Mouse (Mus musculus) kidney, postnatal 36 days (tissue): ENCODE data around the gene Gm20388.

ENCODE experiments used
- DNase-seq, 2 experiments: peaks; one replicate each; pipeline ENCODE4 v3.0.0; 2021 to 2022; ENCODE audit warnings: mixed read lengths in 2 of 2

Gm20388 gene

DNA sequence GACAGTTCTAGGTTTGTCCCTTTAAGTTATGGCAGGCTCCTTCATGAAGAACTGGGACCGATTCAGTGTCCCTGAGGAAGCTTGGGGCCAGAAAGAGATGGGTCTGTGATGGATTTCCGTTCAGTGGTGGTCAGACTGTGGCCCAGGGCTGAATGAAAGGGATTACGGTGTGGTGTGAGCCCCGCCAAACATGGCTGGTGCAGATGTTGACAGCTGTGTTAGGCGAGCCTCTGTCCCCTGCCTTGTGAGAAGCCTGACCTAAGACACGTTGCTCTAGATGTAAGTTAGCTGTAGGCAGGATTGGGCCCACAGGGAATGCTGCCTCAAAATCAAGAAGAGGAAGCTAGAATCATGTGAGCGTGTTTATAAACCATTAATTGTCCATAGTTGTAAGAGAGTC is 826.5 kb downstream of the Gm20388 start:
- DNase-seq = no peak

DNA sequence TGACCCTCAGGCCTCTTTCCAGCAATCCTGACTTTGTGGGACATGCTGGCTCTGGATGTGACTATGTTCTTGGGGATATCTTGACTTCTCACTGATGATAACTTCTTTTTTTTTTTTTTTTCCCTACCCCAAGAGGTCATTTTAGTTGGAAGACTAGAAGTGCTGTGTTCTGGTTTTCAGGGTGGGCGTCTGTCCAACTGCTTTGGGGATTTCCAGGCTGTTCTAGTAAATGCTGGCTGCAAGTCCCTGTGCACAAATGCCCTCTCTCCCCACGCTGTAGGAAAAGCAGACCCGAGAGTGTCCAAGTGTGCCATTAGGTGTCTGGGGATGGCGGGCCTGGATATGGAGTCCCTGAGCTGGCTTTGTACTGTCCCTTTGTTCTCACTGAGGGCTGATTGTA is 828.1 kb downstream of the Gm20388 start:
- DNase-seq = peak in 1 of 2 experiments; percentile 50

DNA sequence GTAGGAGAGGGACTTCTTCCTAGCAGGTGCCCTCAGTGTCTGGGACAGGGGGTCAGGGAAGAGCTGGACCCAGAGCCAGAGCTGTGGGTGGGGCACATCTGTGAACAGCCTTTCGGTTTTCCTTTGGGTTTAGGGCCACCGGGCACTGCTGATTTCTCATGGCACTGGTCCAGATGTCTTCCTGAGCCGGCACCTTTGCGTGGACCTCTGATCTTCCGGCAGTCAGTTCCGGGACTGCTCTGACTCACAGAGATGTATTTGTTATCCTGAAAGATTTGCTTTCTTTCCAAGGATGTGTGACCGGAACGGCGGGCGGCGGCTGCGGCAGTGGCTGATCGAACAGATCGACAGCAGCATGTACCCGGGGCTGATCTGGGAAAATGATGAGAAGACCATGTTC is 828.9 kb downstream of the Gm20388 start:
- DNase-seq = peak; percentile 42 to 72

DNA sequence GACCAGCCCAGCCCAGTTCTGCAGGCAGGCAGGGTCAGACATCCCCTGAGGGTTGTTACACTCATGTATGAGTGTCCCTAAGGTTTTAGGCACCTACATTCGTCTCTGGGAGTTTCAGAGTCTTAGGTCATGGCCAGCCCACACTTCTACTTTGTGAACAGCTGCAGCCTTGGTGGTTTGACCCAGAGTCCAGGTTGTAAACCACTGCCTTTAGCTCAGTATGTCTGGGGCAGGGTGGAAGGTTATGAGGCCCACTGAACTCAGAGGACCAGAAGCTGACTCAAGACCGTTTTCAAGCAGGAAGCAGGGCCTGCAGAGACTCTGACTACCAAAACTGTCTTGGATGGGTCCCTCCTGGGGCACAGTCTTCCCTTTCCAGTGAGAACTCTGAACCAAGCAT is 829.9 kb downstream of the Gm20388 start:
- DNase-seq = no peak

DNA sequence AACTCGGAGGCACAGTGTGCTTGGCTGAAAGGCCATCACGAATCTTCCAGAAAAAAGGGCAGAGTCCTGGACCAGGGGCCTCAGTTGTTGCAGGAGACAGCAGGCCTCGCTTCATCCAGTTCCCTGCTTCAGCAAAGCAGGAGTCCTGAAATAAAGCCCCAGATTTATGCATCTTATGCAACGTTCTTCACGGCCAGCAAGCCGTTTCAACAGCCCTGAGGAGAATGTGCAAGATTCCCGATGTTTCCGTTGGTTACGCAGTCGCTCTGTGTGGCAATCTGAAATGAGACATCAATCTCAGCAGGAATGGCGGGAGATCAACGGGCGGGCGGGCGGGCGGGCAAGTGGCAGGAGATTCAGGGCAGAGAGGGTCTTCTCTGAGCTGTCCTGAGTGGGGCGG is 830.4 kb downstream of the Gm20388 start:
- DNase-seq = no peak

DNA sequence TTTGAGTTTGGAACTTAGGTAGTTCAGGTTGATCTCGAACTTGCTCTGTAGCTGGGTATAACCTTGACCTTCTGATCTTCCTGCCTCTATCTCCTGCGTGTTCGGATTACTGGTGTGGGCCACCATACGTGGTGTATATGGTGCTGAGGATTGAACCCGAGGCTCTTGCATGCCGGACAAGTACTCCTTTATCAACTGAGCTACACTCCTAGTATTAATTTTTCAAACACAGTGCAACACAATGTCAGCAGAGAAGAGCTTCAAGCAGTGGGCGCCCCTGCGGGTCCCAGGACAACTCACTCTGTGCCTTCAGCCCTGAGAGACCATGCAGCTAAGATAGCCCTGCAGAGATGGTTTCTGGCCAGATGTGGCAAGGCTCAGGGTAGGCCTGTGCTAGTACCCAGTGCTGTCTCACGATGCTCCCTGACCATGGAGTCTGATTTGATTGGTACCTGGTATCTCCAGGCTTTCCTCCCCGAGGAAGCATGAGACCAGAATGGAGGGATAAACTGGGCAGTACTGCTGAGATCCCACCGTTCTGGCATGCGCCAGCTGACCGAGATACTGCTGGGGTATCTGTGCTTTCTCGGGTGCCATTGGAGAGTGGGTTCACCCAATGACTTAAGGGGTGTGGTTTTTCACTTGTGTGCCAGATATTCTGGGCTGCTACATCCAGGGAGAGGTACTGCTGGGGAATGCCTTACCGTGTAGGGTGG is 831.3 kb downstream of the Gm20388 start:
- DNase-seq = no peak

DNA sequence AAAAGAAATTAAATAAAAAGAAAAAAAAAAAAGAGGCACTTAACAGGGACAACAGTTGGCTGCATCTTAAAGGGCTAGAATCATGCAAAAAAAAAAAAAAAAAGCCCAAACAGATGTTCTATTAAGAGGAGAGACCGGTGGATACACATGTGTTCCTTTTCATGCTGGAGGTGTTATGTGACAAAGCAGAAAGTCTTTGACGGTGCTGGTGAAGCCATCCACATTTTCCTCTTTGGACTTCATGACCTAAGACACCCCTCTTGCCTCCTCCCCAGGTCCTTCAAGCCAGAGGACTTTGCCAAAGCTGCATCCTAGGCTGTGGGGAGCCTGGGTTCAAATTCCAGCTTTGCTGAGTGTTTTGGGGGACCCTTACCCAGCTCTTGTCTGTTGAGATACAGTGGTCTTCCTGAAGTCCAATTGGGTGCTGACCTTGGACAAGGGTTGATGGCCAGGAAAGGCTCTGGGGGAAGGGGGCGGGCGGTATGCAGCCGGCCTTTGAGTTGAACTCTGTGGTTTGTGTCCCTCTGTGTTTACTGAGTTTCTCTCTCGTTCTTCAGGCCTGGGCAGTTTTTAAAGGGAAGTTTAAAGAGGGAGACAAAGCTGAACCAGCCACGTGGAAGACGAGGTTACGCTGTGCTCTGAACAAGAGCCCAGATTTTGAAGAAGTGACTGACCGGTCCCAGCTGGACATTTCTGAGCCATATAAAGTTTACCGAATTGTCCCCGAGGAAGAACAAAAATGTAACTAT is 832.7 kb downstream of the Gm20388 start:
- peak; percentile 53 to 58 for DNase-seq

DNA sequence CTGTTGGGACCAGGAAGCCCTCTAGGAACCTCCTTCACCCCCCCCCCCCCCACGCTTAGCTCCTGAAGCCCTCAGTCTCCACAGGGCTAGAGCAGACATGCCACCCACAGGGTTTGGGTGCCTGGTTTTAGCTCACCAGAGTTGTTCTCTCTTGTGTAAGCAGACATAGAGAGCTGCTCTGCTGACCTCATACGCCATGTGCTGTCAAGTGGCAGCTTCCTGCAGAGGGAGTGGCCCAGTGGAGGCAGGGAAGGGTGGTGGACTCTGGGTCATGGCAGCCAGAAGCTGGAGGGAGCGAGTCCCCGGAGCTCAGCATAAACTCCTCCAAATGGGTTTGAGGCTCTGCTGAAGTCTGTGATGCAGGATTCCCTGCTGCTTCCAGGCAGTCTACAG is 833.3 kb downstream of the Gm20388 start:
- DNase-seq = peak; percentile 51 to 57

DNA sequence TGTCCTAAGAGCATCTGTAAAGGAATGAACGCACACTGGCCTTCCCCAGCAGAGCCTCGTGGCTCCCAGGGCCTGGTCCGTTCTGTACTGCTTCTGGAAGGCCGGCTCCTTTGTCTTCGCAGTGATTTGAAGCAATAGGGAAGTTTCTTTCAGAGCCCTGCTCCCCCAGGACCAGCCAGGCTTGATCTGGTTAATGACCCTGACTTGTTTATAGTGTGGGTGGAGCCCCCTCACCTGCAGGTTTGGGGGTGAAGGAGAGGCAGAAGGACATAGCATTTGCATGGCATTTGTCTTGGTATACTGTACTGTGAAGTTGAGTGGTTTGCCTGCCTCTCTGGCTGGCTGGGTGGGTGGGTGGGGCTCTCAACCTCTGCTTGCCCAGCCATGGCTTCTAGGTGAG is 833.8 kb downstream of the Gm20388 start:
- no peak for DNase-seq

DNA sequence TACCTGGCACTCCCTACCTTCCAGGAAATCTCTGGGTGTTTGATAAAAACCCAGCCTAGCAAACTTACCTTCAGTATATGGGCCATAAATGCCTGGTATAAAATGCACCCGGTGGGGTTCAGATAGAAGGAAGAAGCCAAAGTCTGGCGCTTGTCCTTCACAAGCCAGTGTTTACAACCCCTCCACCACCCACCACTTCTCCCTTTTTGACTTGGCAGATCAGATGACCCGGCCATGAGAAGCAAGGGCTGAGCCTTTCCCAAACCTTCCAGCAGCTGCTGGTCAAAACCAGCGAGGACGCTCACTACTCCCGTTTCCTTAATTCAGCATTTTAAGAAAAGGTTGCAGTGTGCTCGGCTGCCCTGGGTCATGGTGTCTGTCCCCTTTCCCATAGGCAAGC is 834.6 kb downstream of the Gm20388 start:
- no peak for DNase-seq

DNA sequence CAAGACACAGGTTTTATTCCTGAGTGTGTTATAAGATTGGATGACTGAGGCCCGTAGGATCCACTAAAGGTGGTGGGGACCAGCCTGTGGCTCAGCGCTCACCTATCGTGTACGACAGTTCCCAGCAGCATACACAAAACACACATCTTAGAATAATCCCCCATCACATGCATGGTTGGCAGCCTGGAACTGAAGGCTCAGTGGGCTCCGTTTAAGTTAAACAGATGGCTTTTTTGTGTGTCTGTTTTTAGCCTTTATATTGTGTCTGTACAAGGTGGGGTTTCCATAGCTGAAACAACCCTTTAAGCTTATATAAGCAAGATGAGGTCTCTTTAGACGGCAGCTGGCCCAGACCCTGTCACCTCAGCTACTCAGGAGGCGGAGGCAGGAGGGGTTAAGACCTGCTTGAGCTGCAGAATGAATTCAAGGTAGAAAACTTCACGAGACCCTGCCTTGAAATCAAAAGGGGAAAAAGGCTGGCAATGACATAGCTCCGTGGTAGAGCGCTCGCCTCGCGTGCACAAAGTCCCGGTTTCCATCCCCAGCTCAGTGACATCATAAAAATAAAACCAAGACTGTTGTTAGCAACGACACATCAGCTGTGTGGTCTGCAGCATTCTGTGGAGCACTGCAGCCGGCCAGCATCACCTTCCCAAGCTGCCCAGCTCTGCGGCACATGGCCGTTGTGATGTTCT is 835.5 kb downstream of the Gm20388 start:
- DNase-seq = no peak

DNA sequence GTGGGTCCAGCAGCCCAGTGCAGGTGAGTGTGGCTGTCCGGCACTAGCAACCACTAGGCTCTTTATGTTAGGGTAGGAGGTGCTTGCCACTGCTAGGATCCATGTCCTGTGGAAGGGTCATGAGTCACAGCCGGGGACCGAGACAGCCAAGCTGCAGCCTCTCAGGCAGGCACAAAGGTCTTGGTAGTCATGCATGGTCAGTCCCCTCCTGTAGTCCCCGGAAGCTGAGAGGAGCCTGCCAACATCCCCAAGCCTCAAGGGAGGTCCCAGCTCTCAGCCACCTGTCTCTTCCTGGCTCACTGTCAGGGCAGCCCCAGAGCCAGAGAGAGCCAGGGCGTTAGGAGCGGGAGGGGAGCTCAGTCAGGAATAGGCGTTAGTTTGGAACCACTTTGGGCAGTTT is 836.6 kb downstream of the Gm20388 start:
- DNase-seq = peak in 1 of 2 experiments; percentile 51

DNA sequence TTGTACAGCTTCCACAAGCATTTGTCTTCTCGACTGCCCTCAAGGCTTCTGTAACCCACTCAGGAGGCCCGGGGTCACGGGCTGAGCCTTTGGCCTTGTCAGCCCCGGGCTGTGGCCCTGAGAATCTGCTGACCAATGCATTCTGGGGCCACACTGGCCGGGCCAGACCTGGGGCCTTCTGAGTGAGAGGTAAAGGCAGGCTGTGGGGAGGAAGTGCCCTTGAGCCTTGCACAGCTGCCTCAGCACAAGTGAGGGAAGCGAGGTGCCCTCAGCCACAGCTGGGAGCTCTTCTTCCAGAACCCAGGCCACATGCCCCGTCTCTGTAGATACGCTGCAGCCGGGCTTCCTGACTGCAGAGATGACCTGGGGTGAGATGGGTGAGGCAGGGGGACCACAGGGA is 840.0 kb downstream of the Gm20388 start:
- peak; percentile 73 to 78 for DNase-seq

DNA sequence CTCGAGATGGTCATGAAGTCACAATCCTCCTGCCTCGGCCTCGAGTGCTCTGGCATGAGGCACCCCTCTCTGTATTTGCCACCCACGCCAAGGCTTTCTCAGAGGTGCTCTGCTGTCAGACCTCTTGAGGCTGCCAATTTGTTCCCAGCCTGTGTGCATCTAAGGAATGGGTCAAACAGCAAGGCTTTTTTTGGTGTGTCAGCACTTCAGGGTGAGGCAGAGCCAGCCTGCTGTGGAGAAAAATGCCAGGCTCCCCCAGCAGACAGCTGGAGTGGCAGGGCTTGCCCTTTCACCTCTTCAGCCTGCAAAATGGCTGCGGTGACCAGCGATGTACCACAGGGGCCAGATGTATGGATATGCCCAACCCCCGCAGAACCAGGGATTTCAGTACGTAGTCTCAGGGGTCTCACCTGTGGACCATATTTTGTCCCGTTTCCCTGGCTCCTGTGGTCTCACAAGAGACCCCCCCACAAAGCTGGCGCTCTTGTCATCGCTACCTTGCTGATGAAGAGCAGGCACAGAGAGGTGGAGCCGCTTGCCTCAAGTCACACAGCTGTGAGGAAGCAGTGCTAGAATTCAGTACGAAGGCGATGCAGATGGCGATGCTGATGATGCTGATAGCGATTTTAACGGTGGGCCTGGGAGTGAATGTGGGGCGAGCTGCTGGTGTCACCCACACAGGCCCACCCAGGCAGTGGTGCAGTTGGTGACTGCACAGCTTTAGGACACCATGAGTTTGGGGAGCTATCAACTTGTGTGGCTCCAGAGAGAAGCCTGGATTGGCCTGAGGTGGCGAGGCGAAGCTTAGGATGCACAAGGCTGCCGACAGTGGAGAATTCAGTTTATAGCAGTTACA is 840.8 kb downstream of the Gm20388 start:
- peak; percentile 48 to 66 for DNase-seq

DNA sequence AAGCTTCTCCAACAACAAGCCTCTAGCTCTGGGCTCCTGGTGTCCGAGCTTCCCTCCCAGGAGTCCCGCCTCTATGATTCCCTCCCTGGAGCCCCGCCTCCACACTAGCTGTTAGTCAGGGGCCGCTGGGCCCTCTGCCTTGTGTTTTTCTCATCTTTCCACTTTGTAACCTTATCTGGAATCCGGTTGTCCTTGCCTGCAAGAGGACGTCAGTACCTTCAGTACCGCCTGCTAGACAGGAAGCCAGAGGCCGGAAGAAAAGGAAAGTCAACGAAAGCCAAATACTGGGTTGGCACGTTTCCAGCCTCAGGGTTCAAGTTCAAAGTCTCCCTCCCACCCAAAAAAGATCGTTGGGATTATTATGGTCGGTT is 841.4 kb downstream of the Gm20388 start:
- DNase-seq = peak; percentile 82 to 86

DNA sequence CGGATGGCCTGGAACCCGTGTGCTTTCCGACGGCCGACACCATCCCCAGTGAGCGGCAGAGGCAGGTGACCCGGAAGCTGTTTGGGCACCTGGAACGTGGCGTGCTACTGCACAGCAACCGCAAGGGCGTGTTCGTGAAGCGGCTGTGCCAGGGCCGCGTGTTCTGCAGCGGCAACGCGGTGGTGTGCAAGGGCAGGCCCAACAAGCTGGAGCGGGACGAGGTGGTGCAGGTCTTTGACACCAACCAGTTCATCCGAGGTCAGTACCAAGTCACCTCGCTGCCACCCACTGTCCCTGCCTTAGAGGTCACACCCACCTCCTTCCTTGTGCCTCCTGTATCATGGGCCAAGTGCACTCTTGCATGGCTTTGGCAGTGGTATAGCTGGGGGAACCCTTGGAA is 842.8 kb downstream of the Gm20388 start:
- peak in 1 of 2 experiments; percentile 58 for DNase-seq

DNA sequence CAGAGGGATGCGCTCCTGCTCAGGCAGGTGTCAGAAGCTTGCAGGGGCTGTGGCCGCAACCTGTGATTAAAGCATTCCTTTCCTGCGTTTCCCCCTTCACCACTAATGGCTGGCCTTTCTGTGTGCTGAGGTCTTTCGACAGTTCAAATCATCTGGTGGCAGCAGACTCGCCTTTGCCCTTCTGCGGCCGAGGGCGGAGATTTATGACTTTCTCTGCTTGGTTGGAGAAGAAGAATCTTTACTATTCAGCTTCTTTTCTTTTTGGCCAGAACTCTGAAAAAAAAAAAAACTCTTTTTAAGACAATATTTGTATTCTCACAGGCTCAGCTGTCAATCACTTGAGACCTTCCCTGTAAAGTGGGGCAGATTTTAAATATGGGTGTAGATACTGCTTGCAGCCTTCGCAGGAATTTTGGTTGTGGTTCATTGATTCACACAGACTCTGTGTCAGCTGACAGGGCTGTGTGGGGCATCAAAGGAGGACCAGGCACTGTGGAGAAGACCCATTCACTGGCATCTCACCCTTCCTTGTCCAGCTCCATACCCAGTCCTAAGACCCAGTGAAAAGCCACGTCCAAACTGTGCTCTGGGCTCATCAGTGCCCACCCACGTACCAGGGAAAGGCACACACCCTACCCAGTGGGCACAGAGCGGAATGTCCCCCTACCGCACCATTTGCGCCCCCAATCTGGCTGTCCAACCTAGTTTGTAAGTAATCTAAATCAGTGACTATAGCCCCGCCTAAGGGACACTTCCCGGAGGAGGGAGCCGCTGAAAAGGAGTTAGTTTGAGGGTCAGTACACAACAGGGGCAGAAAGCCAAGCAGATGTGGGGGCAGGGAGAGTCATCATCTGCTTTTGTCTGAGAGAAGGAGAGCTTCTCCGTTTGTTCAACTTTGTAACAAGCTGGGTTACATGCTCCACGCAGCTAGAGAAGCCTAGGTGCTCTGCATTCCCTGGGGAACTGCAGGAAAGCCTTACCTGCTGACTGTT is 845.0 kb downstream of the Gm20388 start:
- DNase-seq = peak; percentile 69 to 75

DNA sequence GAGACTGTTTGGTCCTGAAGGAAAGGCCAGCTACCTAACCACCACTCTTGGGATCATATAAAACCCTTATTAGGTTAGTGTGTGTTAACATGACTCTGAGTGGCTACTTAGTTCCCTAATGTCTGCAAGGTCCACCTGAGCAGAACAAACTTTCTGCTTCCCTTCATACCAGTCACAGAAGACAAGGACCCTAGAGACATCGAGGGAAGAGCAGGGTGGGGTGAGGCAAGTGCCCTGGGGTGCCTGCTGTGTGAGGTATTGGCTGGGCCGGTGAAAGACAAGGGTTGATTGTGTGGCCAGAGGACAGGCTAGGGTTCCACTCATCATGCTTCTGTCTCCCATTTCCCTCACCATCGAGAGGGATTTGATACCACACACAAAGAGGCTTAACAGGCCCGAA is 847.4 kb downstream of the Gm20388 start:
- DNase-seq = no peak

DNA sequence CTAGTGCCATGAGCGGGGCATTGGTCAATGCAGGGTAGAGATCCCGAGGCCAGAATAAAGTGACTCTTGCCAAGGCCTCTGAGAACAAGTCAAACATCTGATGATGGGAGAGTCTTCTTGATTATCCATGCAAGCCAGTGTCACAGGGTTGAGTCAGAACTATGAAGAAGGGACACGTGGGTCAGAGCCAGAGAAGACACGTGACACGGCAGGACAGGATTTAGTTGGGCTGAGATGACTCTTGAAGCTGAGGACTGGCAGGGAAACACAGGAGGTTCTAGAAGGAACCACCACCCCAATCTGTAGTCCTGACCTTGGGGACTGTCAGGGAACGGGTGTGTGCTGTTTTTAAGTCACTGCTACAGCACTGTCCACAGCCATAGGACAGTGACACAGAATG is 849.2 kb downstream of the Gm20388 start:
- DNase-seq = no peak

DNA sequence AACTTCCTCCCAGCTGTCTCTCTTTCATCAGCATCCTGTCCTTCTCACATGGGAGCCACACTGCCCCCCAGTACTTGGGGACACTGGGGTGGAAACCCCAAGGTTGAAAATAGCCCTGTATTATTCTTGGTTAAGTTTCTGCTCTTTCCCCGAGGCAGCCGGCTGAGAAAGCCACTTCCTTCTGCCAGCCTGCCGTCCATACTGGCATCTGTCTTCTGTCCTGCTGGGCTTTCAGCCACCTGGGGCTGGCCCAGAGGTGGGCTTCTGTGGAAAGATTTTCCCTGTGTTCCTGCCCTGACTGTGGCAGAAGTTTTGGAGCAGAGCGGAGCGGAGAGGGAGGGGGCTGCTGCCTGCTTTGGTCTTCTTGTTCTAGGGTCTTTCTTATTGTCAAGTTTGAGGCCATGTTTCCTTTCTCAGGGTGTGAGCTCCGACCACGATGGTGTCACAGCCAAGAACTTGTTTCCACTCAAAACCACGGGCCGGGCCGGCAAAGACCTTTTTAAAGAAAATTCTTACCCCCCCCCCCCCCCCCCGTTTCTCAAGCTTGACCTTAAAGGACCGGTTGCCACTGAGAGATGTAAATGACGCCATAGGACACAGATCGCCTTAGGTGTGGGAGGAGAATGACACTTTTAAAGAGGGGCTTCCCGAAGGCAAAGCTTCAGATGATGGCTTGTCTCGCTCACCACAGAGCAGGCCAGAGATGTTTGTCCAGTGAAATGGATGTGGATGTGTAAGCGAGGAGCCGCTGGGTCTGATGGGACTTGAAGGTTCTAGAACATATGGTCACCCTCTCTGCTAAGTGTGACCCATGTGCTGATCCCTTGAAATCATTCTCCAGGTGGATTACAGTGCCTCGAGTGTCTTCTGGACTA is 849.9 kb downstream of the Gm20388 start:
- no peak for DNase-seq

DNA sequence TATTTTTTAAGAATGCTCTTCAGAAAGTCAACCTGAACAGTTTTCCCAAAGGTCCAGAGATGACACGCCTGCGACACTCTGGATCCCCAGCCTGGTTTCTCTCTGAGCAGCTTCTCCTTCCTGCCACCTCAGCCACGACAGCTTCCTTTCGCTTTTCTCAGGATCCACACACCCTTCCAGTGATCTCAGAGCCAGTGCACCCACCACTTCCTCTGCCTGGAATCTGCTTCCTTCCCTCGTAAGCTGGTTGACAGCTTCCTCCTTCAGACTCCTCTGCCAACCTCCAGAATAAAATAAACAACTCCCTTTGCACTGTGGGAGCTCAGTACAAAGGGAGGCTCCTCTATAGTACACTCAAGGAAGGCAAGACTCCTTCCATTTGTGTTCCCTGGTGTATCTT is 852.6 kb downstream of the Gm20388 start:
- DNase-seq = peak; percentile 35 to 58
